Mouse (Mus musculus) cortical plate, adult 2 months (tissue): Measurements from ENCODE around the gene Mrpl20.

ENCODE experiments used
- CTCF ChIP-seq: fragments of 200-500 bp; IDR thresholded peaks from 2 replicates; pipeline ENCODE4 v1.5.1; 2011; ENCODE audit warnings: mild to moderate bottlenecking, control low read depth, low read length; ENCODE audit not compliant: insufficient read depth; ENCODE audit errors: extremely low read depth
- POLR2A ChIP-seq: fragments of 200-500 bp; IDR thresholded peaks from 2 replicates; pipeline ENCODE4 v1.6.1; 2011; ENCODE audit warnings: mild to moderate bottlenecking, low read length, control low read depth; ENCODE audit not compliant: insufficient read depth; ENCODE audit errors: extremely low read depth

GRCm38 (mm10) chr4:155760613-155761355 is 41.9 kb upstream of the Mrpl20 start, which contains the start of gene Atad3a:
- TF ChIP-seq CTCF (no peak), POLR2A (peak; percentile 81)
